Mouse (Mus musculus) lung, embryonic 16.5 days (tissue): ENCODE data around the gene Lrrc39. TPM values are rescaled to one million over a fixed set of nuclear protein-coding genes. Genes with fewer than 3 reads are reported as not detected.

Experiments
- ATAC-seq: fragments of 200-750 bp; cut with Nextera tagmentation; 2 replicates; pipeline ENCODE4 v1.8.0; 2017; ENCODE audit warnings: low read depth, mild to moderate bottlenecking, moderate library complexity
- H3K27ac ChIP-seq: fragments of 300-500 bp; sonication (generic); 2 replicates; pipeline ENCODE4 v1.5.1; 2014; ENCODE audit warnings: mild to moderate bottlenecking, control low read depth, low read length
- H3K27me3 ChIP-seq: fragments of 300-500 bp; sonication (generic); 2 replicates; pipeline ENCODE4 v1.6.1; 2014; ENCODE audit warnings: low read depth, low read length, mixed read lengths; ENCODE audit not compliant: control insufficient read depth, insufficient read depth
- H3K36me3 ChIP-seq: fragments of 300-500 bp; sonication (generic); 2 replicates; pipeline ENCODE4 v1.6.1; 2014; ENCODE audit warnings: low read length; ENCODE audit not compliant: control insufficient read depth, insufficient read depth
- H3K4me1 ChIP-seq: fragments of 300-500 bp; sonication (generic); replicated peaks from 2 replicates; pipeline ENCODE4 v1.6.1; 2014; ENCODE audit warnings: low read length, mixed read lengths; ENCODE audit not compliant: control insufficient read depth, insufficient read depth
- H3K4me2 ChIP-seq: fragments of 300-500 bp; sonication (generic); 2 replicates; pipeline ENCODE4 v1.6.1; 2014; ENCODE audit warnings: low read depth, low read length, control low read depth
- H3K4me3 ChIP-seq: fragments of 300-500 bp; sonication (generic); 2 replicates; pipeline ENCODE4 v1.5.1; 2014; ENCODE audit warnings: mild to moderate bottlenecking, low read length, control low read depth
- H3K9ac ChIP-seq: fragments of 300-500 bp; sonication (generic); 2 replicates; pipeline ENCODE4 v1.6.1; 2014; ENCODE audit warnings: low read length, control low read depth
- H3K9me3 ChIP-seq: fragments of 300-500 bp; sonication (generic); 2 replicates; pipeline ENCODE4 v1.6.1; 2016; ENCODE audit warnings: low read length; ENCODE audit not compliant: control insufficient read depth
- WGBS: fragments of 180-500 bp; shearing (Covaris S2); extraction: QIAGEN DNeasy Blood & Tissue Kit; methylation state at CpG from one replicate; pipeline ENCODE4 v1.1.7; 2014; 5-methylcytosine and 5-hydroxymethylcytosine counted together
- polyA plus RNA-seq: library from polyadenylated mRNA; unstranded; fragments of >200 nt; fragmentation: Nextera tagmentation; extraction: Ambion mirVana; gene quantifications from 2 replicates; pipeline ENCODE4 v1.2.1, GENCODE M21; 2015

Gene Lrrc39
- polyA plus RNA-seq = 0.67 and 0.93 TPM in 2 replicates

GRCm38 (mm10) chr3:116562408-116563094 is at the start of gene Lrrc39:
Gene Lrrc39 (plus strand): TSS chr3:116562973.
- H3K27me3 ChIP-seq = no peaks in the 10 kb centered on the region
- ATAC-seq = no peak
- no peak within 1 kb of the TSS for H3K4me2 ChIP-seq
- H3K9me3 ChIP-seq = peaks cover 5% of the 10 kb centered on the region
- WGBS = 39% methylated on average over 7 of the region's 7 CpGs
- no peak within 1 kb of the TSS for H3K4me3 ChIP-seq
- no peaks in the 10 kb centered on the region for H3K36me3 ChIP-seq
- H3K27ac ChIP-seq = no peak within 1 kb of the TSS
- peak within 1 kb of the TSS; percentile 28; the same call in 1 of the 2 replicates for H3K9ac ChIP-seq
- H3K4me1 ChIP-seq = no peaks in the 10 kb centered on the region

- no peaks in the 10 kb centered on the region for H3K36me3 ChIP-seq
- no peak overlapping the region for H3K4me2 ChIP-seq
- H3K27ac ChIP-seq = no peak overlapping the region; the same call in 1 of the 2 replicates
- no peaks in the 10 kb centered on the region for H3K27me3 ChIP-seq
- H3K9ac ChIP-seq = no peak overlapping the region
- WGBS = 66% methylated on average over 12 of the region's 12 CpGs
- no peak for ATAC-seq
- H3K4me1 ChIP-seq = peaks cover 4% of the 10 kb centered on the region; the same call in 1 of the 2 replicates
- no peaks in the 10 kb centered on the region for H3K9me3 ChIP-seq
- H3K4me3 ChIP-seq = no peak overlapping the region
Observed at GRCm38 (mm10) chr3:116520141-116520761, 42.5 kb upstream of the Lrrc39 start.

- Histone ChIP-seq H3K27me3 (no peaks in the 10 kb centered on the region), H3K36me3 (peaks cover under 1% of the 10 kb centered on the region; the same call in 1 of the 2 replicates), H3K9ac (no peak overlapping the region), H3K27ac (no peak overlapping the region), H3K9me3 (no peaks in the 10 kb centered on the region), H3K4me2 (no peak overlapping the region), H3K4me3 (no peak overlapping the region), H3K4me1 (0 out of 2 replicates have a peak, but pooled peaks cover 3% of the 10 kb centered on the region)
- no peak for ATAC-seq
- WGBS = 55% methylated on average over 5 of the region's 5 CpGs
Observed at GRCm38 (mm10) chr3:116529741-116530140, 33.0 kb upstream of the Lrrc39 start.

GRCm38 (mm10) chr3:116530826-116531225 is 31.9 kb upstream of the Lrrc39 start:
- Histone ChIP-seq H3K4me3 (no peak overlapping the region), H3K4me2 (no peak overlapping the region), H3K36me3 (peaks cover 10% of the 10 kb centered on the region; the same call in 1 of the 2 replicates), H3K9me3 (no peaks in the 10 kb centered on the region), H3K27me3 (no peaks in the 10 kb centered on the region), H3K4me1 (0 out of 2 replicates have a peak, but pooled peaks cover 3% of the 10 kb centered on the region), H3K27ac (no peak overlapping the region), H3K9ac (no peak overlapping the region)
- peak; percentile 43 for ATAC-seq
- WGBS = 56% methylated on average over 4 of the region's 4 CpGs

GRCm38 (mm10) chr3:116536428-116537199 is 26.2 kb upstream of the Lrrc39 start:
- Histone ChIP-seq H3K36me3 (peaks cover 26% of the 10 kb centered on the region), H3K9me3 (no peaks in the 10 kb centered on the region), H3K9ac (no peak overlapping the region), H3K4me3 (no peak overlapping the region), H3K4me2 (no peak overlapping the region), H3K27ac (no peak overlapping the region), H3K27me3 (no peaks in the 10 kb centered on the region), H3K4me1 (no peaks in the 10 kb centered on the region)
- no peak for ATAC-seq
- 37% methylated on average over 16 of the region's 16 CpGs for WGBS

GRCm38 (mm10) chr3:116537200-116537573 is 25.6 kb upstream of the Lrrc39 start:
- H3K9ac ChIP-seq = no peak overlapping the region
- H3K27me3 ChIP-seq = no peaks in the 10 kb centered on the region
- H3K4me2 ChIP-seq = no peak overlapping the region

GRCm38 (mm10) chr3:116542070-116542469 is 20.7 kb upstream of the Lrrc39 start:
- Histone ChIP-seq H3K36me3 (peaks cover 17% of the 10 kb centered on the region), H3K27ac (no peak overlapping the region), H3K9ac (no peak overlapping the region), H3K27me3 (no peaks in the 10 kb centered on the region), H3K4me1 (no peaks in the 10 kb centered on the region), H3K9me3 (no peaks in the 10 kb centered on the region), H3K4me2 (no peak overlapping the region), H3K4me3 (no peak overlapping the region)
- no peak for ATAC-seq
- 85% methylated on average over 2 of the region's 2 CpGs for WGBS

More at GRCm38 (mm10) chr3:116537200-116537573, 25.6 kb upstream of the Lrrc39 start:
- no peak overlapping the region for H3K27ac ChIP-seq
- peaks cover 26% of the 10 kb centered on the region for H3K36me3 ChIP-seq
- WGBS = 64% methylated on average over 6 of the region's 6 CpGs
- H3K4me3 ChIP-seq = no peak overlapping the region
- no peak for ATAC-seq
- H3K4me1 ChIP-seq = no peaks in the 10 kb centered on the region
- no peaks in the 10 kb centered on the region for H3K9me3 ChIP-seq

- Histone ChIP-seq H3K4me3 (no peak overlapping the region), H3K27ac (no peak overlapping the region), H3K4me2 (no peak overlapping the region), H3K4me1 (no peaks in the 10 kb centered on the region), H3K9me3 (no peaks in the 10 kb centered on the region), H3K27me3 (no peaks in the 10 kb centered on the region), H3K9ac (no peak overlapping the region), H3K36me3 (peaks cover 17% of the 10 kb centered on the region)
- WGBS = 56% methylated on average over 3 of the region's 3 CpGs
- ATAC-seq = peak; percentile 34; the same call in 1 of the 2 replicates
Observed at GRCm38 (mm10) chr3:116542532-116542931, 20.2 kb upstream of the Lrrc39 start.

- WGBS = 79% methylated on average over 5 of the region's 5 CpGs
- peaks cover 6% of the 10 kb centered on the region for H3K36me3 ChIP-seq
Observed at GRCm38 (mm10) chr3:116547430-116547829, 15.3 kb upstream of the Lrrc39 start.

More at GRCm38 (mm10) chr3:116547430-116547829, 15.3 kb upstream of the Lrrc39 start:
- no peak for ATAC-seq
- Histone ChIP-seq H3K27ac (no peak overlapping the region), H3K4me1 (no peaks in the 10 kb centered on the region), H3K9me3 (no peaks in the 10 kb centered on the region), H3K4me2 (no peak overlapping the region), H3K27me3 (no peaks in the 10 kb centered on the region), H3K4me3 (no peak overlapping the region), H3K9ac (no peak overlapping the region)
